Mouse (Mus musculus) embryonic facial prominence, embryonic 15.5 days (tissue): ENCODE measurements around the gene Epha2. TPM values are rescaled to one million over a fixed set of nuclear protein-coding genes. Genes with fewer than 3 reads are reported as not detected.

Experiments
- ATAC-seq: fragments of 200-750 bp; cut with Nextera tagmentation; 2 replicates; pipeline ENCODE4 v1.8.0; 2017; ENCODE audit warnings: low read depth, moderate TSS enrichment; ENCODE audit not compliant: insufficient number of reproducible peaks, low FRiP score, low TSS enrichment
- H3K27ac ChIP-seq: fragments of 300-500 bp; sonication (generic); replicated peaks from 2 replicates; pipeline ENCODE4 v1.5.1; 2015; ENCODE audit warnings: mild to moderate bottlenecking, inconsistent platforms
- H3K27me3 ChIP-seq: fragments of 300-500 bp; sonication (generic); 2 replicates; pipeline ENCODE4 v1.6.1; 2015; ENCODE audit warnings: inconsistent platforms
- H3K36me3 ChIP-seq: fragments of 300-500 bp; sonication (generic); 2 replicates; pipeline ENCODE4 v1.6.1; 2015; ENCODE audit warnings: mild to moderate bottlenecking, inconsistent platforms
- H3K4me1 ChIP-seq: fragments of 300-500 bp; sonication (generic); 2 replicates; pipeline ENCODE4 v1.6.1; 2015; ENCODE audit warnings: inconsistent platforms
- H3K4me2 ChIP-seq: fragments of 300-500 bp; sonication (generic); replicated peaks from 2 replicates; pipeline ENCODE4 v1.6.1; 2015; ENCODE audit warnings: mild to moderate bottlenecking, inconsistent platforms
- H3K4me3 ChIP-seq: fragments of 300-500 bp; sonication (generic); replicated peaks from 2 replicates; pipeline ENCODE4 v1.5.1; 2015; ENCODE audit warnings: mild to moderate bottlenecking, inconsistent platforms
- H3K9ac ChIP-seq: fragments of 300-500 bp; sonication (generic); 2 replicates; pipeline ENCODE4 v1.6.1; 2015; ENCODE audit warnings: inconsistent platforms
- H3K9me3 ChIP-seq: fragments of 300-500 bp; sonication (generic); replicated peaks from 2 replicates; pipeline ENCODE4 v1.6.1; 2016; ENCODE audit warnings: inconsistent platforms
- WGBS: fragments of 180-500 bp; shearing (Covaris S2); methylation state at CpG from one replicate; pipeline ENCODE4 v1.1.7; 2015; 5-methylcytosine and 5-hydroxymethylcytosine counted together
- polyA plus RNA-seq: library from polyadenylated mRNA; unstranded; fragments of >200 nt; fragmentation: Nextera tagmentation; extraction: Ambion mirVana; gene quantifications from 2 replicates; pipeline ENCODE4 v1.2.1, GENCODE M21; 2015

Epha2 gene
- 7.4 and 7.6 TPM in 2 replicates for polyA plus RNA-seq

GRCm38 (mm10) chr4:141301116-141301553 is at the start of gene Epha2:
Epha2 (plus strand) TSS chr4:141301240.
- Histone ChIP-seq H3K4me1 (peaks cover 56% of the 10 kb centered on the region), H3K9ac (peak within 1 kb of the TSS; percentile 44), H3K4me2 (peak within 1 kb of the TSS; percentile 95), H3K27me3 (peaks cover 27% of the 10 kb centered on the region), H3K27ac (peak within 1 kb of the TSS; percentile 61), H3K36me3 (no peaks in the 10 kb centered on the region), H3K4me3 (peak within 1 kb of the TSS; percentile 63), H3K9me3 (no peaks in the 10 kb centered on the region)
- under 1% methylated on average over 35 of the region's 35 CpGs for WGBS
- ATAC-seq: no peak

GRCm38 (mm10) chr4:141252641-141253040 is 48.4 kb upstream of the Epha2 start:
- no peak overlapping the region for H3K4me2 ChIP-seq
- 71% methylated on average over 2 of the region's 2 CpGs for WGBS
- H3K27ac ChIP-seq: no peak overlapping the region
- H3K27me3 ChIP-seq: peaks cover 19% of the 10 kb centered on the region
- H3K9me3 ChIP-seq: no peaks in the 10 kb centered on the region
- H3K9ac ChIP-seq: no peak overlapping the region
- H3K4me3 ChIP-seq: no peak overlapping the region
- no peak for ATAC-seq
- peaks cover 30% of the 10 kb centered on the region for H3K4me1 ChIP-seq
- H3K36me3 ChIP-seq: peaks cover 26% of the 10 kb centered on the region

- no peak for ATAC-seq
These were observed 46.8 kb upstream of the Epha2 start for GRCm38 (mm10) chr4:141254234-141254633.

GRCm38 (mm10) chr4:141257440-141257839 is 43.6 kb upstream of the Epha2 start:
- Histone ChIP-seq H3K27me3 (no peaks in the 10 kb centered on the region), H3K27ac (no peak overlapping the region), H3K4me3 (no peak overlapping the region), H3K9me3 (no peaks in the 10 kb centered on the region), H3K4me2 (no peak overlapping the region), H3K9ac (no peak overlapping the region), H3K4me1 (peaks cover 31% of the 10 kb centered on the region), H3K36me3 (peaks cover 10% of the 10 kb centered on the region; the same call in 1 of the 2 replicates)
- 64% methylated on average over 5 of the region's 5 CpGs for WGBS
- ATAC-seq: no peak

More at GRCm38 (mm10) chr4:141254234-141254633, 46.8 kb upstream of the Epha2 start:
- Histone ChIP-seq H3K9ac (no peak overlapping the region), H3K36me3 (peaks cover 26% of the 10 kb centered on the region), H3K4me1 (peaks cover 16% of the 10 kb centered on the region), H3K4me2 (no peak overlapping the region), H3K27ac (0 out of 2 replicates have a peak overlapping the region, but pooled peaks have one; percentile 2), H3K4me3 (no peak overlapping the region), H3K9me3 (no peaks in the 10 kb centered on the region), H3K27me3 (peaks cover 3% of the 10 kb centered on the region; the same call in 1 of the 2 replicates)
- WGBS: 57% methylated on average over 16 of the region's 16 CpGs

- H3K27ac ChIP-seq: peak overlapping the region; percentile 58
These were observed 41.6 kb upstream of the Epha2 start for GRCm38 (mm10) chr4:141259413-141259812.

GRCm38 (mm10) chr4:141260007-141260723 is 40.9 kb upstream of the Epha2 start:
- peak; percentile 68 for ATAC-seq
- Histone ChIP-seq H3K27me3 (no peaks in the 10 kb centered on the region), H3K4me2 (peak overlapping the region; percentile 39), H3K4me1 (peaks cover 18% of the 10 kb centered on the region), H3K9me3 (no peaks in the 10 kb centered on the region), H3K27ac (peak overlapping the region; percentile 58), H3K36me3 (peaks cover 10% of the 10 kb centered on the region; the same call in 1 of the 2 replicates), H3K4me3 (peak overlapping the region; percentile 21), H3K9ac (no peak overlapping the region)
- 29% methylated on average over 16 of the region's 16 CpGs for WGBS

More at GRCm38 (mm10) chr4:141259413-141259812, 41.6 kb upstream of the Epha2 start:
- Histone ChIP-seq H3K9ac (no peak overlapping the region), H3K36me3 (peaks cover 10% of the 10 kb centered on the region; the same call in 1 of the 2 replicates), H3K4me3 (no peak overlapping the region), H3K9me3 (no peaks in the 10 kb centered on the region), H3K27me3 (no peaks in the 10 kb centered on the region), H3K4me2 (peak overlapping the region; percentile 39; the same call in 1 of the 2 replicates), H3K4me1 (peaks cover 24% of the 10 kb centered on the region)
- WGBS: 65% methylated on average over 12 of the region's 12 CpGs
- ATAC-seq: no peak

GRCm38 (mm10) chr4:141262906-141263637 is 38.0 kb upstream of the Epha2 start:
- no peak overlapping the region for H3K27ac ChIP-seq
- H3K4me1 ChIP-seq: peaks cover 18% of the 10 kb centered on the region
- H3K27me3 ChIP-seq: no peaks in the 10 kb centered on the region
- WGBS: 63% methylated on average over 10 of the region's 10 CpGs
- H3K4me2 ChIP-seq: no peak overlapping the region
- no peak overlapping the region for H3K9ac ChIP-seq
- no peak overlapping the region for H3K4me3 ChIP-seq
- no peaks in the 10 kb centered on the region for H3K9me3 ChIP-seq
- no peaks in the 10 kb centered on the region for H3K36me3 ChIP-seq
- ATAC-seq: no peak

GRCm38 (mm10) chr4:141265979-141266637 is 34.9 kb upstream of the Epha2 start:
- no peaks in the 10 kb centered on the region for H3K36me3 ChIP-seq
- H3K9ac ChIP-seq: no peak overlapping the region
- no peak overlapping the region for H3K4me2 ChIP-seq
- no peaks in the 10 kb centered on the region for H3K4me1 ChIP-seq
- WGBS: 89% methylated on average over 3 of the region's 3 CpGs
- H3K27me3 ChIP-seq: no peaks in the 10 kb centered on the region
- no peak overlapping the region for H3K4me3 ChIP-seq
- ATAC-seq: no peak
- no peak overlapping the region for H3K27ac ChIP-seq
- H3K9me3 ChIP-seq: no peaks in the 10 kb centered on the region

- 86% methylated on average over 3 of the region's 3 CpGs for WGBS
- Histone ChIP-seq H3K9ac (no peak overlapping the region), H3K4me1 (no peaks in the 10 kb centered on the region), H3K27ac (no peak overlapping the region), H3K4me2 (no peak overlapping the region), H3K36me3 (no peaks in the 10 kb centered on the region), H3K9me3 (no peaks in the 10 kb centered on the region), H3K27me3 (no peaks in the 10 kb centered on the region), H3K4me3 (no peak overlapping the region)
- no peak for ATAC-seq
These were observed 33.8 kb upstream of the Epha2 start for GRCm38 (mm10) chr4:141267250-141267649.

- H3K36me3 ChIP-seq: no peaks in the 10 kb centered on the region
- no peaks in the 10 kb centered on the region for H3K9me3 ChIP-seq
- 38% methylated on average over 9 of the region's 9 CpGs for WGBS
- H3K4me3 ChIP-seq: no peak overlapping the region
- no peaks in the 10 kb centered on the region for H3K27me3 ChIP-seq
- no peak overlapping the region for H3K4me2 ChIP-seq
- H3K4me1 ChIP-seq: peaks cover under 1% of the 10 kb centered on the region; the same call in 1 of the 2 replicates
- H3K9ac ChIP-seq: no peak overlapping the region
- no peak for ATAC-seq
- no peak overlapping the region for H3K27ac ChIP-seq
These were observed 33.2 kb upstream of the Epha2 start for GRCm38 (mm10) chr4:141267837-141268236.

GRCm38 (mm10) chr4:141268350-141268749 is 32.7 kb upstream of the Epha2 start:
- 78% methylated on average over 4 of the region's 4 CpGs for whole genome bisulfite sequencing
- no peak overlapping the region for H3K4me2 ChIP-seq
- H3K4me3 ChIP-seq: no peak overlapping the region
- H3K27ac ChIP-seq: no peak overlapping the region
- no peaks in the 10 kb centered on the region for H3K36me3 ChIP-seq
- H3K9me3 ChIP-seq: no peaks in the 10 kb centered on the region
- H3K9ac ChIP-seq: no peak overlapping the region
- no peak for ATAC-seq
- peaks cover 5% of the 10 kb centered on the region for H3K4me1 ChIP-seq
- no peaks in the 10 kb centered on the region for H3K27me3 ChIP-seq
